Mouse (Mus musculus) heart, postnatal 0 days (tissue): Measurements from ENCODE around the gene Trir.

Source experiments
- CTCF ChIP-seq: IDR thresholded peaks from 2 replicates; pipeline ENCODE4 v1.5.1; 2016; ENCODE audit warnings: antibody characterized with exemption, control low read depth, low read depth
- EP300 ChIP-seq: IDR thresholded peaks from 2 replicates; pipeline ENCODE4 v1.6.1; 2016; ENCODE audit warnings: antibody characterized with exemption, low read depth

DNA sequence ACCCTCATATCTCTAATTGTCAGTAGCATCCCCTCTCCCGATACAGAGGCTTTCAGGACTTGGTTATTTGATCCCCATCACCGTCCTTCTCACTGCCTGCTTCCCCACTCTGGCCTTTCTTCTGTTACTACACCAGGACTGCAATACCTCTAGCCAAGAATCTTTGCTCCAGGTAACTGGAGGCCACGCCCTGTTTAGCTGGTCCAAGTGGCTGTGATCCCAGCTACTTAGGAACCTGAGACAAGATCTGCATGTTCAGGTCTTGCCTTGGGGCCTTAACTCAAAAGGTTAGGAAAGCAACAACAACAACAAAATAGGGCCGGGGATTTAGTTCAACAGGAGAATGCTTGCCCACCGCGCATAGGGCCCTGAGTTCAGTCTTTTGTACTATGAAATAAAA, 17.0 kb downstream of the Trir start:
- TF ChIP-seq CTCF (no peak), EP300 (no peak)
